Mouse (Mus musculus): ENCODE results near the gene Ccdc149. TPM values are rescaled to one million over a fixed set of nuclear protein-coding genes. Genes with fewer than 3 reads are reported as not detected.

Ccdc149 gene
- total and polyA plus RNA-seq, 3 experiments = not detected

- H3K27me3 ChIP-seq (ENCODE audit: control insufficient read depth in 1 of 2, insufficient read depth in 2 of 2, low read length in 2 of 2) = no peaks in the 10 kb centered on the region; a peak in 1 of 4 replicates
Measured at GRCm38 (mm10) chr5:52467841-52468240, 3.5 kb downstream of the Ccdc149 start.

GRCm38 (mm10) chr5:52462447-52462846, 8.9 kb downstream of the Ccdc149 start:
- H3K27ac ChIP-seq (ENCODE audit: control insufficient read depth, low read depth, low read length) = no peak overlapping the region
- H3K36me3 ChIP-seq (ENCODE audit: control insufficient read depth in 1 of 2, insufficient read depth in 2 of 2, low read length in 2 of 2) = no peaks in the 10 kb centered on the region
- H3K79me2 ChIP-seq (ENCODE audit: control insufficient read depth, insufficient read depth, low read length, poor library complexity) = no peaks in the 10 kb centered on the region
- H3K9ac ChIP-seq (ENCODE audit: control insufficient read depth, low read depth, low read length, poor library complexity, severe bottlenecking) = no peak overlapping the region
- H3K4me1 ChIP-seq (ENCODE audit: control insufficient read depth in 1 of 2, insufficient read depth in 2 of 2, low read length in 2 of 2) = no peaks in the 10 kb centered on the region
- TF ChIP-seq GATA1 (IDR thresholded peaks at IDR 0.05; ENCODE audit: low read depth, low read length) (no peak), MAZ (IDR thresholded peaks at IDR 0.05; ENCODE audit: low read depth, low read length) (no peak), SIN3A (IDR thresholded peaks at IDR 0.05; ENCODE audit: low read length) (no peak), KAT2A (conservative IDR thresholded peaks at IDR 0.05; ENCODE audit: low read depth, low read length) (no peak), HCFC1 (IDR thresholded peaks at IDR 0.05; ENCODE audit: low read depth, low read length) (no peak), RCOR1 (IDR thresholded peaks at IDR 0.05; ENCODE audit: low read depth, low read length) (no peak), ZKSCAN1 (IDR thresholded peaks at IDR 0.05; ENCODE audit: low read depth, low read length) (no peak), ETS1 (IDR thresholded peaks at IDR 0.05; ENCODE audit: low read depth, low read length) (no peak), NRF1 (IDR thresholded peaks at IDR 0.05; ENCODE audit: insufficient read depth, low read depth, low read length, poor library complexity, severe bottlenecking) (no peak)
- H3K27me3 ChIP-seq (ENCODE audit: control insufficient read depth in 1 of 2, insufficient read depth in 2 of 2, low read length in 2 of 2) = no peaks in the 10 kb centered on the region; a peak in 1 of 4 replicates
- DNase-seq (ENCODE audit: low read depth, low spot score) = no peak
- H3K9me3 ChIP-seq (replicated peaks; ENCODE audit: insufficient read depth, low read length) = no peaks in the 10 kb centered on the region
- H3K4me3 ChIP-seq (ENCODE audit: control insufficient read depth in 1 of 2, insufficient read depth in 1 of 2, low read depth in 2 of 2, low read length in 2 of 2) = no peak overlapping the region

More at GRCm38 (mm10) chr5:52467841-52468240, 3.5 kb downstream of the Ccdc149 start:
- no peak overlapping the region for H3K27ac ChIP-seq (ENCODE audit: control insufficient read depth, low read depth, low read length)
- no peaks in the 10 kb centered on the region for H3K9me3 ChIP-seq (replicated peaks; ENCODE audit: insufficient read depth, low read length)
- H3K9ac ChIP-seq (ENCODE audit: control insufficient read depth, low read depth, low read length, poor library complexity, severe bottlenecking) = no peak overlapping the region
- no peak overlapping the region for H3K4me3 ChIP-seq (ENCODE audit: control insufficient read depth in 1 of 2, insufficient read depth in 1 of 2, low read depth in 2 of 2, low read length in 2 of 2)
- TF ChIP-seq TAL1 (IDR thresholded peaks at IDR 0.05; ENCODE audit: low read length) = no peak
- TF ChIP-seq MAZ (IDR thresholded peaks at IDR 0.05; ENCODE audit: low read depth, low read length) = no peak
- no peak for TF ChIP-seq POLR2AphosphoS5 (IDR thresholded peaks at IDR 0.05; ENCODE audit: borderline replicate concordance, low read depth, low read length)
- no peak for TF ChIP-seq NELFE (IDR thresholded peaks at IDR 0.05; ENCODE audit: low read depth, low read length)
- no peak for TF ChIP-seq EP300 (IDR thresholded peaks at IDR 0.05; ENCODE audit: low read depth in 1 of 2, low read length in 2 of 2)
- no peak for TF ChIP-seq TCF12 (IDR thresholded peaks at IDR 0.05; ENCODE audit: low read depth, low read length)
- no peak for TF ChIP-seq ELF1 (IDR thresholded peaks at IDR 0.05; ENCODE audit: low read depth, low read length)
- no peak for TF ChIP-seq ZKSCAN1 (IDR thresholded peaks at IDR 0.05; ENCODE audit: low read depth, low read length)
- TF ChIP-seq JUND (IDR thresholded peaks at IDR 0.05; ENCODE audit: low read depth, low read length) = no peak
- no peak for TF ChIP-seq MAFK (IDR thresholded peaks at IDR 0.05; ENCODE audit: borderline replicate concordance, low read depth, low read length)
- TF ChIP-seq USF1 (IDR thresholded peaks at IDR 0.05; ENCODE audit: low read depth, low read length) = no peak
- no peak for TF ChIP-seq POLR2AphosphoS2 (IDR thresholded peaks at IDR 0.05; ENCODE audit: low read length)
- TF ChIP-seq BHLHE40 (IDR thresholded peaks at IDR 0.05; ENCODE audit: borderline replicate concordance, low read depth, low read length) = no peak
- TF ChIP-seq MYC (IDR thresholded peaks at IDR 0.05; ENCODE audit: low read depth, low read length) = no peak
- TF ChIP-seq MYB (IDR thresholded peaks at IDR 0.05; ENCODE audit: low read depth, low read length) = no peak
- no peak for TF ChIP-seq KAT2A (conservative IDR thresholded peaks at IDR 0.05; ENCODE audit: low read depth, low read length)
- no peaks in the 10 kb centered on the region for H3K36me3 ChIP-seq (ENCODE audit: control insufficient read depth in 1 of 2, insufficient read depth in 2 of 2, low read length in 2 of 2)
- DNase-seq (ENCODE audit: low read depth, low spot score) = no peak
- H3K4me1 ChIP-seq (ENCODE audit: control insufficient read depth in 1 of 2, insufficient read depth in 2 of 2, low read length in 2 of 2) = no peaks in the 10 kb centered on the region
- no peaks in the 10 kb centered on the region for H3K79me2 ChIP-seq (ENCODE audit: control insufficient read depth, insufficient read depth, low read length, poor library complexity)

Measured in MEL (cell line).